ENCODE assay signal across 7 mouse cellular contexts in genomic region chr15:79093083-79093839, GRCm38 (mm10). TPM values are rescaled to one million over a fixed set of nuclear protein-coding genes. Genes with fewer than 3 reads are reported as not detected.
DNase-seq lines count a peak whose midpoint lies in the region; ATAC-seq and TF ChIP-seq lines count a peak whose summit lies in the region.

No protein-coding gene starts in this region.

- no peak for TF ChIP-seq POLR2A in CH12.LX (IDR thresholded peaks at IDR 0.05; ENCODE audit: low read depth, low read length)

- peak; percentile 15 for TF ChIP-seq RAD21 in CH12.LX (IDR thresholded peaks at IDR 0.05; ENCODE audit: low read depth, low read length)

- no peaks in the 10 kb centered on the region for H3K27me3 ChIP-seq in hindbrain, embryonic 11.5 days (ENCODE audit: control insufficient read depth, insufficient read depth, low read length)
- no peaks in the 10 kb centered on the region for H3K27me3 ChIP-seq in hindbrain, embryonic 16.5 days (replicated peaks; ENCODE audit: control insufficient read depth, insufficient read depth, low read length)
- no peaks in the 10 kb centered on the region for H3K27me3 ChIP-seq in CH12.LX (replicated peaks)

- no peaks in the 10 kb centered on the region for H3K9me3 ChIP-seq in hindbrain, embryonic 11.5 days (ENCODE audit: control insufficient read depth, low read length)
- H3K9me3 ChIP-seq in hindbrain, embryonic 16.5 days (ENCODE audit: control insufficient read depth, low read length): no peaks in the 10 kb centered on the region
- no peaks in the 10 kb centered on the region for H3K9me3 ChIP-seq in CH12.LX (replicated peaks; ENCODE audit: low read length)

- no peak for ATAC-seq in hindbrain, embryonic 11.5 days (ENCODE audit: low FRiP score)
- ATAC-seq in hindbrain, embryonic 16.5 days: no peak

- peak; percentile 21 for DNase-seq in hindbrain, embryonic 11.5 days (ENCODE audit: low spot score)
- DNase-seq in CH12.LX (ENCODE audit: extremely low read depth) (no peak), MN1 (ENCODE audit: low spot score) (peak; percentile 74)
- DNase-seq in kidney, postnatal 4 days: peak; percentile 62 to 70
- DNase-seq in yolk sac, embryonic 10.5 days (ENCODE audit: low spot score): no peak
- no peak for DNase-seq in thymus, postnatal 0 days (ENCODE audit: low spot score)

- H3K4me2 ChIP-seq in hindbrain, embryonic 11.5 days (replicated peaks; ENCODE audit: low read depth, low read length): no peak overlapping the region
- no peak overlapping the region for H3K4me2 ChIP-seq in hindbrain, embryonic 16.5 days (ENCODE audit: low read length)
- no peak overlapping the region for H3K4me2 ChIP-seq in CH12.LX (ENCODE audit: insufficient read depth, low read depth, poor library complexity, severe bottlenecking)

- H3K27ac ChIP-seq in hindbrain, embryonic 11.5 days (ENCODE audit: low read depth, low read length): no peak overlapping the region
- H3K27ac ChIP-seq in hindbrain, embryonic 16.5 days (ENCODE audit: low read depth, low read length): no peak overlapping the region
- H3K27ac ChIP-seq in CH12.LX (ENCODE audit: insufficient read depth, low read depth): no peak overlapping the region

- peaks cover 5% of the 10 kb centered on the region; the same call in 1 of the 2 replicates for H3K79me2 ChIP-seq in CH12.LX (replicated peaks; ENCODE audit: control insufficient read depth, extremely low read depth, insufficient read depth, poor library complexity, severe bottlenecking)

- H3K9ac ChIP-seq in hindbrain, embryonic 11.5 days (ENCODE audit: low read depth, low read length): no peak overlapping the region
- no peak overlapping the region for H3K9ac ChIP-seq in hindbrain, embryonic 16.5 days (ENCODE audit: low read depth, low read length)
- no peak overlapping the region for H3K9ac ChIP-seq in CH12.LX (ENCODE audit: insufficient read depth, low read depth)

- peak in 1 of 2 experiments; percentile 48; a peak in 2 of 4 replicates for TF ChIP-seq CTCF in CH12.LX (conservative IDR thresholded peaks at IDR 0.05 in 1 of 2, IDR thresholded peaks at IDR 0.05 in 1 of 2; ENCODE audit: low read depth in 2 of 2, low read length in 2 of 2)

- dilution Hi-C loops in CH12.LX (cut with MboI; ENCODE audit: extremely low pct_ligation_motif_present, extremely low pct_unique_long_range_greater_than_20kb, low sequenced_read_pairs): no loop called here

- no peak overlapping the region for H3K4me3 ChIP-seq in hindbrain, embryonic 11.5 days (ENCODE audit: low read depth, low read length)
- H3K4me3 ChIP-seq in hindbrain, embryonic 16.5 days (ENCODE audit: low read length): no peak overlapping the region
- no peak overlapping the region for H3K4me3 ChIP-seq in CH12.LX (replicated peaks in 1 of 3; ENCODE audit: low read depth in 2 of 3, low read length in 2 of 3, poor library complexity in 1 of 3)

- TF ChIP-seq EP300 in CH12.LX (IDR thresholded peaks at IDR 0.05; ENCODE audit: low read length): no peak

- in situ Hi-C loops in CH12.LX (cut with MboI; ENCODE audit: low pct_ligation_motif_present, low pct_unique_long_range_greater_than_20kb, low sequenced_read_pairs): no loop called here

- WGBS in hindbrain, embryonic 11.5 days: 82% methylated on average over 7 of the region's 7 CpGs
- WGBS in hindbrain, embryonic 16.5 days: 71% methylated on average over 7 of the region's 7 CpGs

- peaks cover 16% of the 10 kb centered on the region for H3K36me3 ChIP-seq in hindbrain, embryonic 11.5 days (ENCODE audit: control insufficient read depth, insufficient read depth, low read length)
- peaks cover 33% of the 10 kb centered on the region for H3K36me3 ChIP-seq in hindbrain, embryonic 16.5 days (ENCODE audit: control insufficient read depth, insufficient read depth, low read length)
- H3K36me3 ChIP-seq in CH12.LX (replicated peaks in 1 of 2; ENCODE audit: control insufficient read depth in 1 of 2, insufficient read depth in 1 of 2, low read length in 1 of 2): peaks cover 67 to 86% of the 10 kb centered on the region in 2 experiments

- 0 out of 2 replicates have a peak, but pooled peaks cover 2% of the 10 kb centered on the region for H3K4me1 ChIP-seq in hindbrain, embryonic 11.5 days (replicated peaks; ENCODE audit: control insufficient read depth, insufficient read depth, low read length)
- peaks cover 7% of the 10 kb centered on the region for H3K4me1 ChIP-seq in hindbrain, embryonic 16.5 days (ENCODE audit: control insufficient read depth, insufficient read depth, low read depth, low read length)
- no peaks in the 10 kb centered on the region for H3K4me1 ChIP-seq in CH12.LX (ENCODE audit: control insufficient read depth in 1 of 2, insufficient read depth in 2 of 2)

TF ChIP-seq in CH12.LX, 34 proteins besides CTCF, POLR2A, EP300 and RAD21:
- TF ChIP-seq MEF2A (IDR thresholded peaks at IDR 0.05; ENCODE audit: borderline replicate concordance, low read depth, low read length) (no peak), JUND (conservative IDR thresholded peaks at IDR 0.05; ENCODE audit: low read depth, low read length) (no peak), ZNF384 (IDR thresholded peaks at IDR 0.05; ENCODE audit: low read depth, low read length) (no peak), TCF12 (IDR thresholded peaks at IDR 0.05; ENCODE audit: low read depth, low read length) (no peak), ZMIZ1 (IDR thresholded peaks at IDR 0.05; ENCODE audit: low read depth, low read length) (no peak), HCFC1 (IDR thresholded peaks at IDR 0.05; ENCODE audit: low read depth, low read length) (no peak), JUN (IDR thresholded peaks at IDR 0.05; ENCODE audit: insufficient read depth, low read depth, low read length) (no peak), ZKSCAN1 (IDR thresholded peaks at IDR 0.05; ENCODE audit: borderline replicate concordance, low read depth, low read length) (no peak), ELF1 (IDR thresholded peaks at IDR 0.05; ENCODE audit: low read depth, low read length) (no peak), MYC (IDR thresholded peaks at IDR 0.05; ENCODE audit: low read depth, low read length) (no peak), MAFK (IDR thresholded peaks at IDR 0.05; ENCODE audit: insufficient replicate concordance, low read length) (no peak), USF1 (IDR thresholded peaks at IDR 0.05; ENCODE audit: low read depth, low read length) (no peak)
TF ChIP-seq in CH12.LX: peak in this region for 0.

RNA-seq across cellular contexts. Expression of gene Micall1, which starts 15.4 kb away (rescaled TPM):
- 5.3 and 7.2 TPM in 2 replicates for polyA plus RNA-seq in hindbrain, embryonic 11.5 days (2014; fragmentation: Nextera tagmentation; extraction: Ambion mirVana)
- polyA plus RNA-seq in hindbrain, embryonic 16.5 days (2015; fragmentation: Nextera tagmentation; extraction: Ambion mirVana): 11.6 and 13.9 TPM in 2 replicates
- 6.3 and 6.7 TPM in 2 replicates for total RNA-seq in CH12.LX (2012; rRNA removed)
- total RNA-seq in CH12.LX (2014; rRNA removed): 1.5 and 1.7 TPM in 2 replicates
- polyA plus RNA-seq in CH12.LX (2012; ENCODE audit: insufficient read length, low read depth): 8.9 and 10.4 TPM in 2 replicates
- 3.3 and 4.6 TPM in 2 replicates for polyA plus RNA-seq in thymus, postnatal 0 days (2015; fragmentation: Nextera tagmentation; extraction: Ambion mirVana)

RNA-seq across cellular contexts. Expression of gene Eif3l, which starts 18.3 kb away (rescaled TPM):
- polyA plus RNA-seq in hindbrain, embryonic 11.5 days (2014; fragmentation: Nextera tagmentation; extraction: Ambion mirVana): 226 and 241 TPM in 2 replicates
- 174 and 177 TPM in 2 replicates for polyA plus RNA-seq in hindbrain, embryonic 16.5 days (2015; fragmentation: Nextera tagmentation; extraction: Ambion mirVana)
- total RNA-seq in CH12.LX (2012; rRNA removed) (323 and 347 TPM in 2 replicates), CH12.LX (2014; rRNA removed) (379 and 392 TPM in 2 replicates)
- 303 and 306 TPM in 2 replicates for polyA plus RNA-seq in CH12.LX (2012; ENCODE audit: insufficient read length, low read depth)
- polyA plus RNA-seq in thymus, postnatal 0 days (2015; fragmentation: Nextera tagmentation; extraction: Ambion mirVana): 200 and 212 TPM in 2 replicates

RNA-seq across cellular contexts. Expression of gene Ankrd54, which starts 30.6 kb away (rescaled TPM):
- 56.3 and 59.7 TPM in 2 replicates for polyA plus RNA-seq in hindbrain, embryonic 11.5 days (2014; fragmentation: Nextera tagmentation; extraction: Ambion mirVana)
- 50.0 and 54.0 TPM in 2 replicates for polyA plus RNA-seq in hindbrain, embryonic 16.5 days (2015; fragmentation: Nextera tagmentation; extraction: Ambion mirVana)
- 37.1 and 38.6 TPM in 2 replicates for total RNA-seq in CH12.LX (2012; rRNA removed)
- total RNA-seq in CH12.LX (2014; rRNA removed): 23.1 and 26.4 TPM in 2 replicates
- polyA plus RNA-seq in CH12.LX (2012; ENCODE audit: insufficient read length, low read depth): 21.8 and 22.8 TPM in 2 replicates
- polyA plus RNA-seq in thymus, postnatal 0 days (2015; fragmentation: Nextera tagmentation; extraction: Ambion mirVana): 60.0 and 62.6 TPM in 2 replicates

RNA-seq across cellular contexts. Expression of gene Polr2f, which starts 47.5 kb away (rescaled TPM):
- polyA plus RNA-seq in hindbrain, embryonic 11.5 days (2014; fragmentation: Nextera tagmentation; extraction: Ambion mirVana): 336 and 363 TPM in 2 replicates
- polyA plus RNA-seq in hindbrain, embryonic 16.5 days (2015; fragmentation: Nextera tagmentation; extraction: Ambion mirVana): 258 and 285 TPM in 2 replicates
- total RNA-seq in CH12.LX (2012; rRNA removed): 286 and 376 TPM in 2 replicates
- total RNA-seq in CH12.LX (2014; rRNA removed): 157 and 218 TPM in 2 replicates
- 414 and 431 TPM in 2 replicates for polyA plus RNA-seq in CH12.LX (2012; ENCODE audit: insufficient read length, low read depth)
- 284 and 300 TPM in 2 replicates for polyA plus RNA-seq in thymus, postnatal 0 days (2015; fragmentation: Nextera tagmentation; extraction: Ambion mirVana)

RNA-seq across cellular contexts. Expression of gene 1700088E04Rik, which starts 47.8 kb away (rescaled TPM):
- 13.5 and 15.0 TPM in 2 replicates for polyA plus RNA-seq in hindbrain, embryonic 11.5 days (2014; fragmentation: Nextera tagmentation; extraction: Ambion mirVana)
- 18.0 and 20.2 TPM in 2 replicates for polyA plus RNA-seq in hindbrain, embryonic 16.5 days (2015; fragmentation: Nextera tagmentation; extraction: Ambion mirVana)
- 1.2 and 2.1 TPM in 2 replicates for total RNA-seq in CH12.LX (2012; rRNA removed)
- total RNA-seq in CH12.LX (2014; rRNA removed): 0.68 and 1.0 TPM in 2 replicates
- polyA plus RNA-seq in CH12.LX (2012; ENCODE audit: insufficient read length, low read depth): 3.8 and 4.2 TPM in 2 replicates
- polyA plus RNA-seq in thymus, postnatal 0 days (2015; fragmentation: Nextera tagmentation; extraction: Ambion mirVana): 2.4 and 4.0 TPM in 2 replicates

Comparison
In these comparisons a context has a peak if more than half of its experiments do, and no peak if none do; other contexts are left out.
1. DNase-seq: peak in hindbrain, embryonic 11.5 days (single experiment), MN1 (single experiment) and kidney, postnatal 4 days (2 of 2); none in CH12.LX (single experiment), yolk sac, embryonic 10.5 days (single experiment) and thymus, postnatal 0 days (single experiment).